Mouse (Mus musculus) heart, postnatal 0 days (tissue): Measurements from ENCODE around the gene Pstpip1. TPM values are rescaled to one million over a fixed set of nuclear protein-coding genes. Genes with fewer than 3 reads are reported as not detected.

Experiments
- ATAC-seq: fragments of 200-750 bp; cut with Nextera tagmentation; 2 replicates; pipeline ENCODE4 v1.8.0; 2017; ENCODE audit warnings: low read depth, moderate number of reproducible peaks, moderate library complexity; ENCODE audit not compliant: insufficient read depth
- DNase-seq: peaks from one replicate; pipeline ENCODE4 v3.0.0-alpha.2; 2016; ENCODE audit warnings: low spot score
- H3K27ac ChIP-seq: fragments of 300-500 bp; sonication (generic); 2 replicates; pipeline ENCODE4 v1.5.1; 2014; ENCODE audit warnings: low read depth, mild to moderate bottlenecking
- H3K27me3 ChIP-seq: fragments of 300-500 bp; sonication (generic); 2 replicates; pipeline ENCODE4 v1.6.1; 2014; ENCODE audit warnings: low read length, mixed read lengths; ENCODE audit not compliant: control insufficient read depth, insufficient read depth
- H3K36me3 ChIP-seq: fragments of 300-500 bp; sonication (generic); replicated peaks from 2 replicates; pipeline ENCODE4 v1.6.1; 2014; ENCODE audit warnings: low read length, mixed read lengths; ENCODE audit not compliant: control insufficient read depth, insufficient read depth
- H3K4me1 ChIP-seq: fragments of 300-500 bp; sonication (generic); 2 replicates; pipeline ENCODE4 v1.6.1; 2014; ENCODE audit warnings: antibody characterized with exemption; ENCODE audit not compliant: control insufficient read depth, insufficient read depth
- H3K4me2 ChIP-seq: fragments of 300-500 bp; sonication (generic); 2 replicates; pipeline ENCODE4 v1.6.1; 2014; ENCODE audit warnings: low read depth, mild to moderate bottlenecking, low read length, moderate library complexity
- H3K4me3 ChIP-seq: fragments of 300-500 bp; sonication (generic); 2 replicates; pipeline ENCODE4 v1.5.1; 2014; ENCODE audit warnings: low read depth, low read length
- H3K9ac ChIP-seq: fragments of 300-500 bp; sonication (generic); replicated peaks from 2 replicates; pipeline ENCODE4 v1.6.1; 2014; ENCODE audit warnings: low read depth, low read length, mixed read lengths
- H3K9me3 ChIP-seq: fragments of 300-500 bp; sonication (generic); replicated peaks from 2 replicates; pipeline ENCODE4 v1.6.1; 2016; ENCODE audit warnings: low read length; ENCODE audit not compliant: control insufficient read depth
- CTCF ChIP-seq: IDR thresholded peaks from 2 replicates; pipeline ENCODE4 v1.5.1; 2016; ENCODE audit warnings: antibody characterized with exemption, control low read depth, low read depth
- EP300 ChIP-seq: IDR thresholded peaks from 2 replicates; pipeline ENCODE4 v1.6.1; 2016; ENCODE audit warnings: antibody characterized with exemption, low read depth
- WGBS: fragments of 180-500 bp; shearing (Covaris S2); extraction: QIAGEN DNeasy Blood & Tissue Kit; methylation state at CpG from one replicate; pipeline ENCODE4 v1.1.7; 2014; 5-methylcytosine and 5-hydroxymethylcytosine counted together
- polyA plus RNA-seq: library from polyadenylated mRNA; unstranded; fragments of >200 nt; fragmentation: Nextera tagmentation; extraction: Ambion mirVana; gene quantifications from 2 replicates; pipeline ENCODE4 v1.2.1, GENCODE M21; 2015
- total RNA-seq: library from RNA; depleted of rRNA; stranded (reverse); fragments of >200 nt; gene quantifications from 2 replicates; pipeline ENCODE4 v1.2.3, GENCODE M21; 2014; ENCODE audit warnings: low replicate concordance

Gene Pstpip1
- total and polyA plus RNA-seq, 2 experiments from 2014 or later, result 1.4 to 2.9 TPM

GRCm38 (mm10) chr9:56075264-56075663 is 14.5 kb upstream of the Pstpip1 start:
- no peaks in the 10 kb centered on the region for H3K36me3 ChIP-seq
- DNase-seq, result peak; percentile 94
- peak; percentile 87 for TF ChIP-seq CTCF
- TF ChIP-seq EP300, result no peak
- peak; percentile 88 for ATAC-seq
- no peak overlapping the region for H3K4me2 ChIP-seq
- 0 out of 2 replicates have a peak overlapping the region, but pooled peaks have one; percentile 17 for H3K9ac ChIP-seq
- WGBS, result 6% methylated on average over 4 of the region's 4 CpGs
- H3K9me3 ChIP-seq, result no peaks in the 10 kb centered on the region
- no peaks in the 10 kb centered on the region for H3K27me3 ChIP-seq
- H3K4me3 ChIP-seq, result no peak overlapping the region
- H3K27ac ChIP-seq, result peak overlapping the region; percentile 69
- peaks cover 5% of the 10 kb centered on the region for H3K4me1 ChIP-seq

- Histone ChIP-seq H3K9me3 (no peaks in the 10 kb centered on the region), H3K27ac (peak overlapping the region; percentile 69), H3K27me3 (no peaks in the 10 kb centered on the region), H3K36me3 (no peaks in the 10 kb centered on the region), H3K9ac (no peak overlapping the region), H3K4me2 (no peak overlapping the region), H3K4me1 (peaks cover 5% of the 10 kb centered on the region), H3K4me3 (no peak overlapping the region)
- ATAC-seq (peak; percentile 30; the same call in 1 of the 2 replicates), DNase-seq (peak; percentile 57)
- WGBS, result 29% methylated on average over 7 of the region's 7 CpGs
- no peak for TF ChIP-seq CTCF
- TF ChIP-seq EP300, result no peak
Measured at GRCm38 (mm10) chr9:56075901-56076620, 13.7 kb upstream of the Pstpip1 start.

GRCm38 (mm10) chr9:56079587-56079986 is 10.2 kb upstream of the Pstpip1 start:
- ATAC-seq (no peak), DNase-seq (no peak)
- WGBS, result 21% methylated on average over 5 of the region's 5 CpGs
- no peaks in the 10 kb centered on the region for H3K9me3 ChIP-seq
- no peak for TF ChIP-seq EP300
- no peak for TF ChIP-seq CTCF
- H3K9ac ChIP-seq, result no peak overlapping the region
- no peak overlapping the region for H3K4me2 ChIP-seq
- H3K36me3 ChIP-seq, result no peaks in the 10 kb centered on the region
- H3K27ac ChIP-seq, result no peak overlapping the region
- H3K27me3 ChIP-seq, result no peaks in the 10 kb centered on the region
- peaks cover 5% of the 10 kb centered on the region for H3K4me1 ChIP-seq
- H3K4me3 ChIP-seq, result no peak overlapping the region

- no peak for TF ChIP-seq EP300
- no peak for TF ChIP-seq CTCF
- H3K9ac ChIP-seq, result no peak overlapping the region
- no peaks in the 10 kb centered on the region for H3K9me3 ChIP-seq
- no peak overlapping the region for H3K4me2 ChIP-seq
- ATAC-seq (no peak), DNase-seq (no peak)
- no peaks in the 10 kb centered on the region for H3K36me3 ChIP-seq
- H3K27me3 ChIP-seq, result no peaks in the 10 kb centered on the region
- 0 out of 2 replicates have a peak, but pooled peaks cover 15% of the 10 kb centered on the region for H3K4me1 ChIP-seq
- no peak overlapping the region for H3K27ac ChIP-seq
- no peak overlapping the region for H3K4me3 ChIP-seq
- 85% methylated on average over 5 of the region's 5 CpGs for WGBS
Measured at GRCm38 (mm10) chr9:56086524-56086923, 3.2 kb upstream of the Pstpip1 start.

GRCm38 (mm10) chr9:56090546-56091225 is 924 bp downstream of the Pstpip1 start:
- H3K9me3 ChIP-seq, result no peaks in the 10 kb centered on the region
- no peaks in the 10 kb centered on the region for H3K36me3 ChIP-seq
- peak overlapping the region; percentile 40 for H3K9ac ChIP-seq
- H3K4me1 ChIP-seq, result 0 out of 2 replicates have a peak, but pooled peaks cover 15% of the 10 kb centered on the region
- no peak for ATAC-seq
- DNase-seq, result no peak
- H3K27me3 ChIP-seq, result no peaks in the 10 kb centered on the region
- TF ChIP-seq CTCF, result no peak
- no peak for TF ChIP-seq EP300
- WGBS, result 70% methylated on average over 5 of the region's 5 CpGs
- peak overlapping the region; percentile 39; the same call in 1 of the 2 replicates for H3K4me2 ChIP-seq
- H3K4me3 ChIP-seq, result peak overlapping the region; percentile 25; the same call in 1 of the 2 replicates
- H3K27ac ChIP-seq, result peak overlapping the region; percentile 72
